Mouse (Mus musculus) right cerebral cortex, postnatal 4 days (tissue): ENCODE measurements at regions not wholly inside any gene's neighbourhood (a gene's known extent, or its start where the extent isn't known, plus 50 kb on each side); places are given as distances from the start of the nearest gene placed in this dataset.

Source experiments
- DNase-seq: peaks from one replicate; pipeline ENCODE4 v3.0.0-alpha.2; 2022

DNA sequence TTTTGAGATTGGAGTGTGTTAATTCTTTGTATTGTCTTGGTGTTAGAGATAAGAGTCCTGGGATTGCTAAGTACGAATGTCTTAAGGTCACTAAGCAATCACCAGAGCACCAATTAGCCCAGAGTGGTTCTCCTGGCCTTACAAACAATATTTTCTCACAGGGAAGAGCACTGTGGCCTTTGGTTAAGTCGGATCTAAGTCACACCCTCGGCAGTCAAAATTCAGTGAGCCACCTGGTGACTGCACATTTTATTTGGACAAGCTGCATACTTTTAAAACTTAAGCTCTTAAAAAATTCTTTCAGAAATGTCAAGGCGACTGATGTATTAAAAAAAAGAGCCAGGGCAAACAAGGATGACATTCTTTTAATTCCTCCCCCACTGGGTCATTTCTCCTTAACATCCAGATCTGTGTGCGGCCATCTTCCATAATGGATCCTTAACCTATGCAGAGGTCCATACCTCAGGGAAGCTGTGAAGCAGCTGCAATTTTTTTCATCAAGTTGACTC is 60.9 kb upstream of the Foxa2 start:
- DNase-seq = no peak

GRCm38 (mm10) chr2:148110149-148110548 is 63.4 kb upstream of the Foxa2 start:
- DNase-seq = no peak

DNA sequence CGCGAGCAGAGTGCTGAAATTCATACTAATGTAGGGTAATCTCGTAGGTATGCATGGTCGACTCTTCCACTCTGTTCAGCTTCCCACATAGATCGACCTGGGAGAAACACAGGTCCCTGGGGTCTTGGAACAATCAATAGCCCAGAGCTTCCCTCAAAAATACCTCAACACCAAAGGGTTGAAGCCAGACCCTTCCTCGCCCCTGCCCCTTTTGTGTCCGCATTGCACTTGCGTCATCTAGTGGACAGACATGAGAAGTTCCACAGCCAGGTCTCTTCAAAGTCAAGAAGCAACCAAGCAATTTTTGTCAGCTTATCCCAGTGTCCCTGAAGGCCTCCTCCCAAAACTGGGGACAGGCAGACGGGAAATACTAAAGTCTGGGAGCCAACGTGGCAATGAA is 65.1 kb upstream of the Foxa2 start:
- DNase-seq = peak; percentile 12

DNA sequence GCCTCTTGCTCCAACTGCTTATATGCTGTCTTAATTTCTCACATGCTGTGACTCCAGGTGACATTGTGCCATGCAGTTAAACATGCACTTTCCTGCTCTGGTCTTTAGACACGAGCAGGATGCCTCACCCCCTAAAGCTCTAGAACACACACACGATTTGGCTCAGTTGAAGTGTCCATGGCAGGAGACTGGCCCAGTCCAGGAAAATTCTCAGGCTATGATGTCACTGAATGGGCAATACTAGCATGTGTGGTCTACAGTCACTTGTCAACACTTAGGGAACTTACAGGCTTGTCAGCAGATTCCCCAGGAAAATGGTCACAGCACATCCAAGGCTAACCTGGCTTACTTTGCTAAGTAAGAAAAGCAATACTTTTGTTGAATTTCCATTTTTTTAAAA is 66.4 kb upstream of the Foxa2 start:
- DNase-seq = no peak

- DNase-seq = no peak
Observed at GRCm38 (mm10) chr2:148114600-148114999, 67.8 kb upstream of the Foxa2 start.

GRCm38 (mm10) chr2:148116033-148116790 is 69.4 kb upstream of the Foxa2 start:
- DNase-seq = no peak

DNA sequence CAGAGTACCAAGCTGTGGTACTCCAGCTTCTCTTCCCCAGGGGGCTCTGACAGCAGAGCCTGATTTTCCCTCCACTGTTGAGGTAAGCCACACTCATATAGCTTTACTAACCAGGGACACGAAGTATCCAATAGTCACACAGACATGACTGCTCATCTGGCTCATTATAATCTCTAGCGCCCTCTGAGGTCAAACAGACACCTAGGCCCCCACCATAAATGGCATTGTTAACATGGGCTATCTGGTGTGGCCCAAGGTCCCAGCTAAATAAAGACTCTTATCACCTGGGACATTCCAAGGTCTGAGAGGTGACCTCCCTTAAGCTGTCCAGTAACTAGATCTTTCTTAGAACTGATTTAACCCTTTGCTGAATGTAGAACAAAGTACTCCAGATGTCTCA is 70.7 kb upstream of the Foxa2 start:
- no peak for DNase-seq

DNA sequence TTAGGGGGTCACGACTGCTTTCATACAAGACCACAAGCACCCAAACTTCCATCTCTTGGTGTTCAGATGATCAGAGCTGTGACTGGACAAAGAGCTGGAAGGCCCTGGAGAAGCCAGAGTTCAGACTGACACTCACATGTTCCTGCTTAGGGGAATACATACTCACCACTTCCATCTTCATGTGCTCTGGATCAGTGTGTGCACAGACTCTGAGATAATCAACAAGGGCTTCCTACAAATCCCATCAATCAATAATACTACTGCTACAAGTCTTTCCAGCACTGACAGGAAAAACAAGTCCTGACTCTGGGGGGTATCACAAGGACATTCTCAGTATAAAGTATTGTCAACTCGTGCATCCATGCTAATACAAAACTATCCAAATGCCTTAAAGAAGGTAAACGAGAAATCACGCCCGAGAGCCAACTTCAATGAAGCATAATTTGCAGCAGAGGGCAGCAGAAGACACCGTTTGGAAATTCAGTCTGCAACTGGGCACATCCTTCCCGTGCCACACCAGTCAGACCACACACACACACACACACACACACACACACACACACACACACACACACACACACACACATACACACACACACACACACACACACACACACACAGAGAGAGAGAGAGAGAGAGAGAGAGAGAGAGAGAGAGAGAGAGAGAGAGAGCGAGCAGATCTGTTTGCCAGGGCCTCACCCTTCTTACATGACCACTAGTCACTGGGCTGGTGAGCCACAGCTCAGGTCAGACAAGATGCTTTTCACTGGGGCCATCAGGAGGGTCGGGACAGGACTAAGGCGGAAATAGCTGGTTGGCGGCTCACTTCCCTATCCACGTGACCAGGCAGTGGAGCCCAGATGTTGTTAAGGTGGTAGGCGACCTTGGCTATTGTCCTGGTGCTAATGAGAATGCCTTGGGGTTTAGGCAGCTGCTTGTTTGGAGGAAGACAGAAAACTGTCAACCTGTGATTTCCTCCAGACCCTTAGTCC is 75.4 kb upstream of the Foxa2 start:
- DNase-seq = peak; percentile 43

- no peak for DNase-seq
Observed at GRCm38 (mm10) chr2:148123780-148124179, 77.0 kb upstream of the Foxa2 start.

DNA sequence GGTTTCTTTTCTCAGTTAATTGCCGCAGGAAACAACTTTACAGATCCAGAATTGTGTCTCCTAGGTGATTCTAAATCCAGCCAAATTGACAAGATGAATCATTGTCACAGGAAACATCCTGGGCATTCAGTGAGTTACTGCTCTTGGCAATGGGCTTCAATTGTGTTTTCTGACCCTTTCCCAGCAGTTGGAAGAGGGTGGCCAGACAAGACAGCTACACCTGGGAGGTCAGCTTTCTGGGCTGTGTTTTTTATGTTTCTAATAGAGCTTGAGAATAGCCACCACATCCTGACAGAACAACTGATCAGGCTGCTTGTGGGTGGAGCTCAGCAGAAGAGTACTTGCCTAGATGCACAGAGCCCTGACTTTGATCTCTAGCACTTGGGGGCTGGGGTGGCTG is 87.0 kb upstream of the Foxa2 start:
- DNase-seq = no peak

GRCm38 (mm10) chr2:148141936-148142335 is 95.2 kb upstream of the Foxa2 start:
- DNase-seq = no peak

DNA sequence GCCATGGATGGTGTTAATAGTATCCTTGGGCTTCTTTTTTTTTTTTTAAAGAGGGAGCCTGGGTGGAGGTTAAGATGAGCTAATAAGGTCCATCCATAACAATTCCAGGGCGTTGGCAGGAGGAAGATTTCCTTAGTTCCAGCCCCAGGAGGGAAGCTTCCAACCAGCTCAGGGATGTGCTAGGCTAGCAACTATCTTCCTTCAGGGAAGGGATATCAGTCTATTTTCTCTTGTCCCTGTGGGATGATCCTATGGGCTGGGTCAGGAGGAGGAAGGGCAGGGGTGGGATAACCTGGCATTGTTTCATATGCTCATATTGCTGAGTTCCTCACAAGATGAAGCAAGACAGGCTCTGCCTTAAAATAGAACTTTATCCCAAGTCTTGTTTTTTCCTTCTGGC is 98.0 kb upstream of the Foxa2 start:
- no peak for DNase-seq

DNA sequence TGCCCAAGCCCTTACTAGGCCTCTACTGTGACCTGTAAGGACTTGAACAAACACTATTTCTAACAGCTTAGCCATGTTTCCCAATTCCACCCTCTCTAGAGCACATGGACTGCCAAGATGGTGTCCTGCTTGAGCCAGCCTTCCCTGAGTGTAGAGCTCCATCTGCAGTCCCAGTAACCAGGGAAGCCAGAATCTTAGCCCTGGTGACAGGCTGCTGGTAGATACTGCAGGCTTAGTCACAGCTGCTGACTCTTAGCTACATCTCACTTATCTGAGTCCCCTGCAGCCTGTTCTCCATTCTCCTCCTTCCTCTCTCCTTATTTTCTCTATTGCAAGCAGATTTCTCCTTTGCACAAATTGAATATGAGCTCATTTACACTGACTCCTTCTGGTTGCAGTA is 101.5 kb upstream of the Foxa2 start:
- DNase-seq = no peak

DNA sequence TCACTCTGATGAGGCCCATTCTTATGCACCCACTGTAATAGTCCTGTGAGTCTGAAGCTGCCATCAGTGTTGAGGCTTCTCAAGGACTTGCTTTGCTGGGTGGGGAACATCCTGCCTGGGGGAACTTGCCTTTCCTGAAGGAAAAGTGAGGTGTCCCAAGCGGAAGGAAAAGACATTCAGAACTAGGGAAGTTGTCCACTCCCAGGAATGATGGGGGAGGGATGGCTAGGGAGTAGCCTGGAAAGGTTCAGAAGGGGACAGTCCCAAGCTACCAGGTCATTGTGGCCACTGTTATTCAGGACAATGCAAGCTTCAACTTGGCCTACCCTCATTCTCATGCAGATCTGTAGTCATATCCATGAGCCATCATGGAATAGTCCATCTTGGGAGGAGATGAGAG is 102.7 kb upstream of the Foxa2 start:
- no peak for DNase-seq

DNA sequence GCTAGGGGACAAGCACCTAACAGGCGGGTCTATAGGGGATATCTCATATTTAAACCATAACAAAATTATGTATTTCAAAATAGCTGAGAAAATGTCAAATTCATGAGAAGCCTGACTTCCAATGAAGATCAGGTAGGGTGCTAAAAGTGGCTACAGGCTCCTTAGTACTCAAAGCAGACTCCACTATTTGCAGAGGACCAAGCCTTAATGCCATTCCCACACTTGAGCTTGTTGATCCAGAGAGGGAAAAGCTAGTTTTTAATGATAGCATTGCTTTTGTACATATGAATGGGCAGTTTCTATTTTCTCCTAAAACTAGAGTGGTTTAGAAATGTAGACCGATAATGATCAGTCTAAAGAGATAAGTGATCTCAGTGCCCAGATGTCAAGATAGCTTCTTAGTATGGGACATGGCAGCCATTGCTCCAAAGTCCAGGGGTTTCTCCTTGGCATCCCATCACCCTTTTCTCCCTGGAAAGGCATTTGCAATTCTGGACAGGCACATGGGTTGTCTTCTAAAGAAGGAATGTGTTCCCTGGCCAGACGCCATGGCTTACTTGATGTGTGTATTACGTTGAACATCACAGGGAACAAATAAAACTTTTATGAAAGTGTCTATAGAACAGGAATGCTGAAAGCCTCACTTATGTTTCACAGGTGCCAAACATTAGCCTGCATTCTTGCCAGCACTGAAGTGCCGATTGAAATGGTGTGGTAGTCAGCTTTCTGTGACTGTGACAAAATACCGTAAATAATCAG is 106.9 kb upstream of the Foxa2 start:
- DNase-seq = no peak

- DNase-seq = no peak
Observed at GRCm38 (mm10) chr2:148156122-148156521, 109.4 kb upstream of the Foxa2 start.

DNA sequence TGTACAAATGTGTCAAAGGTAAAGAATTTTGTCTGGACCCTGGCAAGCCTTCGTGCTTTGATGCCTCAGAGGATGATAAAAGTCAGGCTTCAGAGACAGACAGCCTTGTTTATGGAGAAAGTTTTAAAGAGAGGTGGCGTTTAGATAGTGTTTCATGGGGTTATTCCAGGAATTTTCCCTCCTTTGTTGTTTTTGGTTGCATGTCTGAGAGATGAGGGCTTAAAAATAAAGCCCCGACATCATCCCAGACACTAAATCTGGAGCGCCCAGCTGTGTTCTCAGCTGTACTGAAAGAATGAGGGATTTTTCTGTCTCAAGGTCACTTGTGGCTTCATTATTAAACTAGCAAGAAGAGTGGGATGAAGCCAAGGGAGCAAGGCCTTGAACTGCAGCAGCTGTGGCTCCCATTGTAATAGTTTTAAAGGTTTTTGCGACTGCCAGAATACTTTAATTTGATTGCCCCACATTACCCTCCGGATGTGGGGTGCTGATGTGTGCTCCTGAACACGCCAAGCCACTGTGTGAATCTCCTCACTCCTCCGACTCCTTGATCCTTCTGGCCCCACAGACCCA is 112.3 kb upstream of the Foxa2 start:
- no peak for DNase-seq

GRCm38 (mm10) chr2:148160997-148161396 is 114.2 kb upstream of the Foxa2 start:
- DNase-seq = no peak

GRCm38 (mm10) chr2:148161966-148162365 is 115.2 kb upstream of the Foxa2 start:
- DNase-seq = no peak

GRCm38 (mm10) chr2:148162562-148162961 is 115.8 kb upstream of the Foxa2 start:
- no peak for DNase-seq

DNA sequence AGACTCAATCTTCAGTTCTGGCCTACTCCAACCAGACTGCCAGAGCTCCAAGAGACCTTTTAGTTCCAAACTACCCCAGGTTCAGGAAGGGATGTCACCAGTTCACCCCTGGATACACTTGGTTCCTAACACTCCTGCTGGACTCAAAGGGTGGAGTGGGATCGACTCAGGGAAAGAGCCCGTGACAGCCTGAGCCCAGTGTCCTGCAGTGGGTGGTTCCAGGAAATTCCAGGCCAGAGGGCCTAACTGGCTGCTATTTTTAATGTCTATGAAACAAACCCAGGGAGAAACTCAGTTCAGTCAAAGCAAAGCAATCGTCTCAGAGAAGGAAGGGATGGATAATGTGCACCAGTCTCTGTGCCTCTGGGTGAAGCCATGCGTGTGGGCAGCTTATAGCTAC is 124.3 kb upstream of the Foxa2 start:
- no peak for DNase-seq

- DNase-seq = no peak
Observed at GRCm38 (mm10) chr2:148171699-148172098, 124.9 kb upstream of the Foxa2 start.
